Mouse (Mus musculus) heart, embryonic 12.5 days (tissue): ENCODE results near the gene Arhgap32. TPM values are rescaled to one million over a fixed set of nuclear protein-coding genes. Genes with fewer than 3 reads are reported as not detected.

Experiments used
- ATAC-seq: fragments of 200-750 bp; cut with Nextera tagmentation; 2 replicates; pipeline ENCODE4 v1.8.0; 2017; ENCODE audit warnings: moderate TSS enrichment, moderate library complexity; ENCODE audit not compliant: insufficient number of reproducible peaks, low FRiP score
- H3K27ac ChIP-seq: fragments of 300-500 bp; sonication (generic); 2 replicates; pipeline ENCODE4 v1.5.1; 2016; ENCODE audit warnings: mild to moderate bottlenecking, moderate library complexity; ENCODE audit not compliant: poor library complexity, severe bottlenecking
- H3K27me3 ChIP-seq: fragments of 300-500 bp; sonication (generic); replicated peaks from 2 replicates; pipeline ENCODE4 v1.6.1; 2016; ENCODE audit warnings: mild to moderate bottlenecking, moderate library complexity
- H3K36me3 ChIP-seq: fragments of 300-500 bp; sonication (generic); 2 replicates; pipeline ENCODE4 v1.6.1; 2016; ENCODE audit warnings: mild to moderate bottlenecking, moderate library complexity
- H3K4me1 ChIP-seq: fragments of 300-500 bp; sonication (generic); replicated peaks from 2 replicates; pipeline ENCODE4 v1.6.1; 2016; ENCODE audit warnings: mild to moderate bottlenecking
- H3K4me2 ChIP-seq: fragments of 300-500 bp; sonication (generic); 2 replicates; pipeline ENCODE4 v1.6.1; 2016; ENCODE audit warnings: mild to moderate bottlenecking, moderate library complexity
- H3K4me3 ChIP-seq: fragments of 300-500 bp; sonication (generic); 2 replicates; pipeline ENCODE4 v1.5.1; 2016; ENCODE audit warnings: mild to moderate bottlenecking
- H3K9ac ChIP-seq: fragments of 300-500 bp; sonication (generic); 2 replicates; pipeline ENCODE4 v1.6.1; 2016; ENCODE audit warnings: mild to moderate bottlenecking, moderate library complexity
- H3K9me3 ChIP-seq: fragments of 300-500 bp; sonication (generic); replicated peaks from 2 replicates; pipeline ENCODE4 v1.6.1; 2016; ENCODE audit warnings: mild to moderate bottlenecking, moderate library complexity
- WGBS: fragments of 180-500 bp; shearing (Covaris S2); methylation state at CpG from one replicate; pipeline ENCODE4 v1.1.7; 2016; 5-methylcytosine and 5-hydroxymethylcytosine counted together
- polyA plus RNA-seq: library from polyadenylated mRNA; unstranded; fragments of >200 nt; fragmentation: Nextera tagmentation; extraction: Ambion mirVana; gene quantifications from 2 replicates; pipeline ENCODE4 v1.2.1, GENCODE M21; 2016

Gene Arhgap32
- polyA plus RNA-seq, 1 experiment from 2014 or later: 2.9 TPM

- H3K27me3 ChIP-seq: no peaks in the 10 kb centered on the region
- H3K9ac ChIP-seq: no peak overlapping the region
- no peaks in the 10 kb centered on the region for H3K9me3 ChIP-seq
- peaks cover 12% of the 10 kb centered on the region for H3K4me1 ChIP-seq
- no peak overlapping the region for H3K4me2 ChIP-seq
- H3K36me3 ChIP-seq: no peaks in the 10 kb centered on the region
- H3K27ac ChIP-seq: no peak overlapping the region
- 85% methylated on average over 14 of the region's 14 CpGs for WGBS
- no peak for ATAC-seq
- no peak overlapping the region for H3K4me3 ChIP-seq
These were observed 21.9 kb downstream of the Arhgap32 start for GRCm38 (mm10) chr9:32137697-32138426.

GRCm38 (mm10) chr9:32138616-32139015 lies 22.7 kb downstream of the Arhgap32 start:
- 90% methylated on average over 5 of the region's 5 CpGs for WGBS
- ATAC-seq: no peak
- H3K4me3 ChIP-seq: no peak overlapping the region
- no peaks in the 10 kb centered on the region for H3K36me3 ChIP-seq
- H3K27me3 ChIP-seq: no peaks in the 10 kb centered on the region
- peaks cover 16% of the 10 kb centered on the region for H3K4me1 ChIP-seq
- H3K27ac ChIP-seq: no peak overlapping the region
- no peaks in the 10 kb centered on the region for H3K9me3 ChIP-seq
- no peak overlapping the region for H3K4me2 ChIP-seq
- no peak overlapping the region for H3K9ac ChIP-seq

- H3K36me3 ChIP-seq: no peaks in the 10 kb centered on the region
- no peak overlapping the region for H3K4me3 ChIP-seq
- H3K9ac ChIP-seq: no peak overlapping the region
- WGBS: 81% methylated on average over 5 of the region's 5 CpGs
- no peaks in the 10 kb centered on the region for H3K9me3 ChIP-seq
- no peak overlapping the region for H3K4me2 ChIP-seq
- ATAC-seq: no peak
- no peak overlapping the region for H3K27ac ChIP-seq
- H3K27me3 ChIP-seq: no peaks in the 10 kb centered on the region
- peaks cover 21% of the 10 kb centered on the region for H3K4me1 ChIP-seq
These were observed 23.7 kb downstream of the Arhgap32 start for GRCm38 (mm10) chr9:32139641-32140040.

- no peak overlapping the region for H3K4me2 ChIP-seq
- H3K4me3 ChIP-seq: no peak overlapping the region
- H3K27ac ChIP-seq: 0 out of 2 replicates have a peak overlapping the region, but pooled peaks have one; percentile 29
- peaks cover 33% of the 10 kb centered on the region for H3K4me1 ChIP-seq
- H3K9me3 ChIP-seq: no peaks in the 10 kb centered on the region
- no peaks in the 10 kb centered on the region for H3K36me3 ChIP-seq
- H3K9ac ChIP-seq: no peak overlapping the region
- no peaks in the 10 kb centered on the region for H3K27me3 ChIP-seq
- WGBS: 42% methylated on average over 3 of the region's 3 CpGs
- no peak for ATAC-seq
These were observed 26.9 kb downstream of the Arhgap32 start for GRCm38 (mm10) chr9:32142834-32143233.

GRCm38 (mm10) chr9:32143451-32143850 lies 27.5 kb downstream of the Arhgap32 start:
- H3K27ac ChIP-seq: no peak overlapping the region
- no peak for ATAC-seq
- no peak overlapping the region for H3K4me2 ChIP-seq
- no peaks in the 10 kb centered on the region for H3K36me3 ChIP-seq
- 86% methylated on average over 3 of the region's 3 CpGs for WGBS
- no peaks in the 10 kb centered on the region for H3K27me3 ChIP-seq
- peaks cover 33% of the 10 kb centered on the region for H3K4me1 ChIP-seq
- no peak overlapping the region for H3K9ac ChIP-seq
- no peak overlapping the region for H3K4me3 ChIP-seq
- H3K9me3 ChIP-seq: no peaks in the 10 kb centered on the region

GRCm38 (mm10) chr9:32146257-32146996 lies 30.5 kb downstream of the Arhgap32 start:
- H3K36me3 ChIP-seq: no peaks in the 10 kb centered on the region
- H3K27ac ChIP-seq: peak overlapping the region; percentile 75
- no peaks in the 10 kb centered on the region for H3K27me3 ChIP-seq
- peak overlapping the region; percentile 50 for H3K4me2 ChIP-seq
- peak; percentile 73; the same call in 1 of the 2 replicates for ATAC-seq
- H3K4me1 ChIP-seq: peaks cover 39% of the 10 kb centered on the region
- H3K4me3 ChIP-seq: no peak overlapping the region
- no peaks in the 10 kb centered on the region for H3K9me3 ChIP-seq
- 40% methylated on average over 12 of the region's 12 CpGs for WGBS
- H3K9ac ChIP-seq: no peak overlapping the region

- no peak overlapping the region for H3K9ac ChIP-seq
- H3K27me3 ChIP-seq: no peaks in the 10 kb centered on the region
- no peaks in the 10 kb centered on the region for H3K36me3 ChIP-seq
- no peak overlapping the region for H3K4me2 ChIP-seq
- WGBS: 69% methylated on average over 3 of the region's 3 CpGs
- H3K27ac ChIP-seq: no peak overlapping the region
- H3K4me1 ChIP-seq: peaks cover 29% of the 10 kb centered on the region
- no peaks in the 10 kb centered on the region for H3K9me3 ChIP-seq
- ATAC-seq: no peak
- no peak overlapping the region for H3K4me3 ChIP-seq
These were observed 33.3 kb downstream of the Arhgap32 start for GRCm38 (mm10) chr9:32149241-32149640.

GRCm38 (mm10) chr9:32149836-32150642 lies 34.1 kb downstream of the Arhgap32 start:
- Histone ChIP-seq H3K36me3 (no peaks in the 10 kb centered on the region), H3K9ac (no peak overlapping the region), H3K4me3 (no peak overlapping the region), H3K27me3 (no peaks in the 10 kb centered on the region), H3K9me3 (no peaks in the 10 kb centered on the region), H3K4me1 (peaks cover 26% of the 10 kb centered on the region), H3K4me2 (no peak overlapping the region), H3K27ac (no peak overlapping the region)
- ATAC-seq: no peak
- 74% methylated on average over 11 of the region's 11 CpGs for WGBS

- 75% methylated on average over 3 of the region's 3 CpGs for WGBS
- ATAC-seq: no peak
- H3K4me3 ChIP-seq: no peak overlapping the region
These were observed 38.9 kb downstream of the Arhgap32 start for GRCm38 (mm10) chr9:32154727-32155371.

GRCm38 (mm10) chr9:32156706-32157105 lies 40.8 kb downstream of the Arhgap32 start:
- no peak for ATAC-seq
- no peak overlapping the region for H3K27ac ChIP-seq
- H3K27me3 ChIP-seq: no peaks in the 10 kb centered on the region
- H3K9ac ChIP-seq: no peak overlapping the region
- H3K9me3 ChIP-seq: no peaks in the 10 kb centered on the region
- H3K4me3 ChIP-seq: no peak overlapping the region
- H3K4me1 ChIP-seq: peaks cover 20% of the 10 kb centered on the region
- no peak overlapping the region for H3K4me2 ChIP-seq
- WGBS: 79% methylated on average over 4 of the region's 4 CpGs
- no peaks in the 10 kb centered on the region for H3K36me3 ChIP-seq

More at GRCm38 (mm10) chr9:32154727-32155371, 38.9 kb downstream of the Arhgap32 start:
- Histone ChIP-seq H3K36me3 (no peaks in the 10 kb centered on the region), H3K27ac (no peak overlapping the region), H3K4me1 (peaks cover 6% of the 10 kb centered on the region; the same call in 1 of the 2 replicates), H3K9me3 (no peaks in the 10 kb centered on the region), H3K27me3 (no peaks in the 10 kb centered on the region), H3K4me2 (no peak overlapping the region), H3K9ac (no peak overlapping the region)
